In the genomic region with DNA sequence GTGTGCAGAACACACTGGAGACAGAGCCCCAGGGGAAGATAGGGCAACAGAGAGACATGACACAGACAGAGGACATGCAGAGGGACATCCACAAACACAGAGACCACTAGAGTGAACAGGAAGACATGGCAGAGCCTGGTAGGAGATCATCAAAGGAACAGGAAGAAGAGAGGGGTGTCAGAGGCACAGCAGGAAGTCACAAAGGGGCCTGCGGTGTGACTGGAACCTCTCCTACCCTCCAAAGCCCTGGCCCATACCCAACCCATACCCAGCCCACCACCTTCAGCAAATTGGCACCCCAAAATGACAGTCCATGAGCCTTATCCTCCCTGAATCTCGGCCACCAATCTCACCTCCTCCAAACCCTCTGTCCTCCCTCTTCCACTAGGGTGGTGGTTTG, we compare ENCODE assay signal across 22 mouse cellular contexts. TPM values are rescaled to one million over a fixed set of nuclear protein-coding genes. Genes with fewer than 3 reads are reported as not detected.
DNase-seq lines count a peak whose midpoint lies in the region; ATAC-seq lines count a peak whose summit lies in the region.
"Had no signal": no experiment of that assay in that cellular context is flagged by ENCODE, and none has a peak within 500 bp of the region (broad histone marks: within the 10 kb centered on the region; RNA-seq: fewer than 3 reads in every experiment).

No protein-coding gene starts in this region.

- 0 out of 2 replicates have a peak, but pooled peaks have one; percentile 24 for ATAC-seq in megakaryocyte, adult 5-6 weeks (ENCODE audit: poor library complexity, severe bottlenecking)
- ATAC-seq: forebrain, postnatal 0 days; hindbrain, embryonic 16.5 days; intestine, postnatal 0 days had no signal

- intact Hi-C loops in gastrocnemius, postnatal 36 days (cut with DNase I), result loop anchor here (5.0 kb wide), 1 partner anchor 67 kb away; no protein-coding TSS in a partner anchor

- peak; percentile 45 for DNase-seq in T-cell, adult 2 months (ENCODE audit: low spot score)
- peak; percentile 64 for DNase-seq in thymus, postnatal 0 days (ENCODE audit: low spot score)
- DNase-seq in lung, postnatal 36 days, result no peak
- DNase-seq in neural tube, embryonic 10.5 days (ENCODE audit: extremely low spot score, low spot score), result no peak
- no peak for DNase-seq in gastrocnemius, adult 18-20 months (ENCODE audit: low spot score)
- no peak for DNase-seq in gastrocnemius, postnatal 36 days
- DNase-seq: adrenal gland, adult 2 months; B cell, adult 2 months; cerebellum, adult 18-20 months; cerebellum, postnatal 14 days; forebrain, postnatal 0 days; kidney, postnatal 4 days; lung, embryonic 14.5 days; lung, postnatal 4 days; right cerebral cortex, postnatal 14 days; spleen, adult 18-20 months had no signal

RNA-seq across cellular contexts. Expression of gene Angpt4, which starts 33.1 kb away (rescaled TPM):
- not detected in 2 replicates for total RNA-seq in megakaryocyte, adult 5-6 weeks (2015)
- total RNA-seq in megakaryocyte, adult 5-6 weeks (2017), result 0.26 TPM in 1 of 2 replicates, not detected in the other
- polyA plus RNA-seq in thymus, postnatal 0 days (2015; fragmentation: Nextera tagmentation; extraction: Ambion mirVana), result 1.5 and 1.9 TPM in 2 replicates
- total RNA-seq in gastrocnemius, adult 18-20 months (2021), result under 1 TPM; 0.18 to 0.24 TPM
- total RNA-seq in gastrocnemius, postnatal 36 days (2021), result under 1 TPM; 0.10 to 0.15 TPM
- total RNA-seq: layer of hippocampus, postnatal 10 days; left cerebral cortex, adult 2 months had no signal
- polyA plus RNA-seq: forebrain, embryonic 11.5 days had no signal

RNA-seq across cellular contexts. Expression of gene Fam110a, which starts 35.9 kb away (rescaled TPM):
- total RNA-seq in megakaryocyte, adult 5-6 weeks (2015), result 7.8 and 14.8 TPM in 2 replicates
- 6.0 and 8.6 TPM in 2 replicates for total RNA-seq in megakaryocyte, adult 5-6 weeks (2017)
- polyA plus RNA-seq in thymus, postnatal 0 days (2015; fragmentation: Nextera tagmentation; extraction: Ambion mirVana), result 30.3 and 31.0 TPM in 2 replicates
- total RNA-seq in gastrocnemius, adult 18-20 months (2021), result 1 to 10 TPM; 1.8 to 2.1 TPM
- 1 to 10 TPM; 2.5 to 2.6 TPM for total RNA-seq in gastrocnemius, postnatal 36 days (2021)

RNA-seq across cellular contexts. Expression of gene Slc52a3, which starts 52.2 kb away (rescaled TPM):
- 1.0 and 1.4 TPM in 2 replicates for total RNA-seq in megakaryocyte, adult 5-6 weeks (2015)
- 0.07 and 0.53 TPM in 2 replicates for total RNA-seq in megakaryocyte, adult 5-6 weeks (2017)
- 1.5 and 1.6 TPM in 2 replicates for polyA plus RNA-seq in thymus, postnatal 0 days (2015; fragmentation: Nextera tagmentation; extraction: Ambion mirVana)
- total RNA-seq in gastrocnemius, adult 18-20 months (2021), result 1 to 10 TPM in 1 of 2 experiments, under 1 TPM in 1; 0.94 to 1.3 TPM
- under 1 TPM; 0.36 to 0.91 TPM for total RNA-seq in gastrocnemius, postnatal 36 days (2021)

Comparison
In these comparisons a context has a peak if more than half of its experiments do, and no peak if none do; other contexts are left out.
1. DNase-seq: peak in T-cell, adult 2 months (single experiment) and thymus, postnatal 0 days (single experiment); none in lung, postnatal 36 days (single experiment), neural tube, embryonic 10.5 days (single experiment), gastrocnemius, adult 18-20 months (single experiment) and gastrocnemius, postnatal 36 days (0 of 2).